Mouse (Mus musculus): ENCODE measurements around the gene Dmrt3.

DNA sequence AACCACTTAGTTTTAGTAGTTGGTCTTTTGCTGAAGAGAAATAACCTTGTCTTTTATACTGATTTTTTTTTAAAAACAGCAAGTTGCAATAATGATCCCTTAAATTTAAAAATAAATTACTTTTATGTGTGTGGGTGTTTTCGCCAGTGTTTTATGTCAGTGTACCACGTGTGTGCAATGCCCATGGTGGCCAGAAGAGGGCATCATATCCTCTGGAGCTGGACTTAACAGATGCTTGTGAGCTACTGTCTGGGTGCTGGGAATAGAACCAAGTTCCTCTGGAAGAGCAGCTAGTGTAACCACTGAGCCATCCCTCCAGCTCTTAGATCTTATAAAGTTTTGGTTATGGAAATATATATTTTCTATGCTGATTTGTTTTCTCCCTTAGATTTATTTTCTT, 30.7 kb upstream of the Dmrt3 start:
- TF ChIP-seq SIN3A (IDR thresholded peaks at IDR 0.05; ENCODE audit: low read length) = no peak
- peak; percentile 31 to 44 (median 38) for TF ChIP-seq CTCF (IDR thresholded peaks at IDR 0.05 in 2 of 3, conservative IDR thresholded peaks at IDR 0.05 in 1 of 3; ENCODE audit: control insufficient read depth in 1 of 3, insufficient read depth in 1 of 3, low read depth in 2 of 3, low read length in 3 of 3, poor library complexity in 1 of 3, severe bottlenecking in 1 of 3)
